Mouse (Mus musculus) intestine, postnatal 0 days (tissue): Measurements from ENCODE around the gene Car14. TPM values are rescaled to one million over a fixed set of nuclear protein-coding genes. Genes with fewer than 3 reads are reported as not detected.

Source experiments
- ATAC-seq: fragments of 200-750 bp; cut with Nextera tagmentation; 2 replicates; pipeline ENCODE4 v1.8.0; 2017; ENCODE audit warnings: mild to moderate bottlenecking, moderate TSS enrichment, moderate library complexity
- H3K27ac ChIP-seq: fragments of 300-500 bp; sonication (generic); 2 replicates; pipeline ENCODE4 v1.5.1; 2014; ENCODE audit warnings: mild to moderate bottlenecking, low read depth, low read length, moderate library complexity
- H3K27me3 ChIP-seq: fragments of 300-500 bp; sonication (generic); replicated peaks from 2 replicates; pipeline ENCODE4 v1.6.1; 2014; ENCODE audit warnings: low read length, mixed read lengths; ENCODE audit not compliant: control insufficient read depth, insufficient read depth
- H3K36me3 ChIP-seq: fragments of 300-500 bp; sonication (generic); 2 replicates; pipeline ENCODE4 v1.6.1; 2014; ENCODE audit warnings: mild to moderate bottlenecking, moderate library complexity; ENCODE audit not compliant: control insufficient read depth, insufficient read depth
- H3K4me1 ChIP-seq: fragments of 300-500 bp; sonication (generic); replicated peaks from 2 replicates; pipeline ENCODE4 v1.6.1; 2014; ENCODE audit warnings: antibody characterized with exemption, low read length, mixed read lengths; ENCODE audit not compliant: control insufficient read depth, insufficient read depth
- H3K4me2 ChIP-seq: fragments of 300-500 bp; sonication (generic); replicated peaks from 2 replicates; pipeline ENCODE4 v1.6.1; 2014; ENCODE audit warnings: low read depth, mild to moderate bottlenecking, moderate library complexity
- H3K4me3 ChIP-seq: fragments of 300-500 bp; sonication (generic); 2 replicates; pipeline ENCODE4 v1.5.1; 2014; ENCODE audit warnings: low read depth, low read length
- H3K9ac ChIP-seq: fragments of 300-500 bp; sonication (generic); 2 replicates; pipeline ENCODE4 v1.6.1; 2014; ENCODE audit warnings: mild to moderate bottlenecking, low read depth, low read length
- H3K9me3 ChIP-seq: fragments of 300-500 bp; sonication (generic); 2 replicates; pipeline ENCODE4 v1.6.1; 2016; ENCODE audit warnings: mixed run types; ENCODE audit not compliant: control insufficient read depth
- CTCF ChIP-seq: sonication (generic); IDR thresholded peaks from 2 replicates; pipeline ENCODE4 v1.5.1; 2016; ENCODE audit warnings: low read depth, mild to moderate bottlenecking, control low read depth, antibody characterized with exemption, moderate library complexity
- WGBS: fragments of 180-500 bp; shearing (Covaris S2); extraction: QIAGEN DNeasy Blood & Tissue Kit; methylation state at CpG from one replicate; pipeline ENCODE4 v1.1.7; 2014; 5-methylcytosine and 5-hydroxymethylcytosine counted together
- polyA plus RNA-seq: library from polyadenylated mRNA; unstranded; fragments of >200 nt; fragmentation: Nextera tagmentation; extraction: Ambion mirVana; gene quantifications from 2 replicates; pipeline ENCODE4 v1.2.1, GENCODE M21; 2015

The Car14 gene
- polyA plus RNA-seq, 1 experiment from 2014 or later = 0.90 TPM

DNA sequence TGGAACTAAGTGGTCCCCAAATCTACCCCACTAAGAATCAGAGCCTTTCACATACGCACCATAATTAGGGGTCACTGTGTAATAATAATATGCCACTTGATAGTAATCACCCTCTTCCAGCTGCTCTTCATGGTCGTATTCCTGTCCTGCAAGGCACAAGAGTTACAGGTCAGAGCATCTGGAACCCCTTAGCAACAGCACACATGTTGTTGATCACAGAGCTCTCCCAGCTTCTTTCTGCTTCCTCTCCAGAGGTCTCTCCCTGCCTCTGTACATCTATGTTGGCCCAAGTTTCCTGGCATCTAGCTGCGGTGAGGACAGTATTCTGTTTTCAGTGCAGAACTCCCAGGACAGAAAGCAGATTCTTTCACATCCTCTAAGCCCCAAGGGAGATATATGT is 14.8 kb downstream of the Car14 start:
- Histone ChIP-seq H3K27ac (no peak overlapping the region), H3K9ac (no peak overlapping the region), H3K4me2 (no peak overlapping the region), H3K9me3 (no peaks in the 10 kb centered on the region), H3K36me3 (no peaks in the 10 kb centered on the region; the same call in 1 of the 2 replicates), H3K4me3 (no peak overlapping the region), H3K27me3 (no peaks in the 10 kb centered on the region), H3K4me1 (0 out of 2 replicates have a peak, but pooled peaks cover 3% of the 10 kb centered on the region)
- WGBS = 87% methylated on average over 3 of the region's 3 CpGs
- TF ChIP-seq CTCF = no peak
- no peak for ATAC-seq

DNA sequence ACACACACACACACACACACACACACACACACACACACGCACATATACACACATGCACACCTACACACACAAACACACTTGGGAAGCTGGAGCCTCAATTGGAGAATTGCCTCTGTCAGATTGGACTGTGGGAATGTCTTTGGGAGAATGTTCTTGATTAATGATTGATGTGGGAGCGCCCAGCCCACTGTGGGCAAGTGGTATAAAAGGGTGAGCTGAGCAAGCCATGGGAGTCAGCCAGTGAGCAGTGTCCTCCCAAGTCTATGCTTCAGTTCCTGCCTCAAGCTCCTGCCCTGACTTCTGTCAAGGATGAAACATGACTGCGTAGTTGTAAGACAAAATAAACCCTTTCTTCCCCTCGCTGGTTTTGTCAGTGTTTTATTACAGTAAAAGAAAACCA is 16.9 kb downstream of the Car14 start:
- ATAC-seq = 0 out of 2 replicates have a peak, but pooled peaks have one; percentile 10
- H3K4me1 ChIP-seq = no peaks in the 10 kb centered on the region

DNA sequence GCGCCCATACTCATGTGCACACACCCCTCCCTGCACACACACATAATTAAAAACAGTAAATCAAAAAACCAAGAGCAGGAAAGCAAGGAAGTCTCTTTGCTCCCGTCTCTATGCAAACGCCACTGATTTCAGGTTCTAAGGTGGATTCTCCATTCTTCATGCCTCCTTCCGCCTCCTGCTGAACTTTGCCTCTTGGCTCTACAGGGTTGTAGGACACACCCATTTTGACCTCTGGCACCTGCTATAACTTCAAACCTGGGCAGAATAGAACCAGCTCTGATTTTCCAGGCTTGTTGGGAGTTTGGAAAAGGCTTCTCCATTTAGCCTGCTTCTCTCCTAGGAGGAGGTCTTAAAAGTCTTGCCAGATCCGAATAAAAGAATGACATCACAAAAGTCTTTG is 20.1 kb downstream of the Car14 start:
- peak overlapping the region; percentile 41; the same call in 1 of the 2 replicates for H3K4me2 ChIP-seq
- WGBS = 45% methylated on average over 5 of the region's 5 CpGs

More for the DNA sequence above, 16.9 kb downstream of the Car14 start:
- Histone ChIP-seq H3K36me3 (no peaks in the 10 kb centered on the region; the same call in 1 of the 2 replicates), H3K9me3 (no peaks in the 10 kb centered on the region), H3K4me3 (no peak overlapping the region), H3K9ac (no peak overlapping the region), H3K27ac (no peak overlapping the region), H3K4me2 (no peak overlapping the region), H3K27me3 (no peaks in the 10 kb centered on the region)
- TF ChIP-seq CTCF = no peak
- 57% methylated on average over 4 of the region's 4 CpGs for WGBS

DNA sequence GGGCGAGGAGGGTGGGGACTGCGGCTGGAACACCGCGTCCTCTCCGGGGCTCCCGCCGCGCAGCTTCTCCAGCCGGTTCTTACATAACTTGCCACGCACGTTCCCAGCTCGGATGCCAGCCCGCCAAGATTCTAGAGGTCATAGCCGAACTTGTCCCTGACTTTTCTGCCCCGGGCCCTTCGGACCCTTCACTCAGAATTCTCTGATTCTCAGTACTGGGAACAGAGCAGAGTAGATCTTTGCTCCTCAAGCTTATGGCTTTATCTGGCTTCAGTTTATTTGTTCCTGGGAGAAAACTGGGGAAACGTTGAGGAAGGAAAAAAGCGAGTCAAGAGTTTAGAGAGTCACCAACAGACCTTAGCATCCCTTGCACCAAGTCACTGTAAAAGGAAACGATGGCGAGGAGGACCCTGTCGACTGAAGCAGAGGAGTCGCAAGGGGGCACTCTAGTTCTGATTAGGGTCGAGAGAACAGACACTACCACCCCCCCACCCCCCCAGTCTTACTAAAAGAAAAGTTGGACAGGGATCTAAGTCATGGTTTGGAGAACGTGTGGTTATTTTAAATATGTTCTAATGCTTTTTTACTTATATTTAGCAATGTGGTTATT is 21.6 kb downstream of the Car14 start:
- Histone ChIP-seq H3K27ac (peak overlapping the region; percentile 6; the same call in 1 of the 2 replicates), H3K4me1 (no peaks in the 10 kb centered on the region), H3K4me3 (peak overlapping the region; percentile 39), H3K36me3 (no peaks in the 10 kb centered on the region; the same call in 1 of the 2 replicates), H3K27me3 (no peaks in the 10 kb centered on the region), H3K4me2 (peak overlapping the region; percentile 94), H3K9me3 (no peaks in the 10 kb centered on the region), H3K9ac (peak overlapping the region; percentile 23; the same call in 1 of the 2 replicates)
- ATAC-seq = no peak
- TF ChIP-seq CTCF = peak; percentile 70
- 2% methylated on average over 24 of the region's 24 CpGs for WGBS

More for the DNA sequence above, 20.1 kb downstream of the Car14 start:
- Histone ChIP-seq H3K27ac (peak overlapping the region; percentile 90), H3K27me3 (no peaks in the 10 kb centered on the region), H3K4me1 (no peaks in the 10 kb centered on the region), H3K9me3 (no peaks in the 10 kb centered on the region), H3K4me3 (no peak overlapping the region), H3K9ac (no peak overlapping the region), H3K36me3 (no peaks in the 10 kb centered on the region; the same call in 1 of the 2 replicates)
- TF ChIP-seq CTCF = no peak
- peak; percentile 46 for ATAC-seq

DNA sequence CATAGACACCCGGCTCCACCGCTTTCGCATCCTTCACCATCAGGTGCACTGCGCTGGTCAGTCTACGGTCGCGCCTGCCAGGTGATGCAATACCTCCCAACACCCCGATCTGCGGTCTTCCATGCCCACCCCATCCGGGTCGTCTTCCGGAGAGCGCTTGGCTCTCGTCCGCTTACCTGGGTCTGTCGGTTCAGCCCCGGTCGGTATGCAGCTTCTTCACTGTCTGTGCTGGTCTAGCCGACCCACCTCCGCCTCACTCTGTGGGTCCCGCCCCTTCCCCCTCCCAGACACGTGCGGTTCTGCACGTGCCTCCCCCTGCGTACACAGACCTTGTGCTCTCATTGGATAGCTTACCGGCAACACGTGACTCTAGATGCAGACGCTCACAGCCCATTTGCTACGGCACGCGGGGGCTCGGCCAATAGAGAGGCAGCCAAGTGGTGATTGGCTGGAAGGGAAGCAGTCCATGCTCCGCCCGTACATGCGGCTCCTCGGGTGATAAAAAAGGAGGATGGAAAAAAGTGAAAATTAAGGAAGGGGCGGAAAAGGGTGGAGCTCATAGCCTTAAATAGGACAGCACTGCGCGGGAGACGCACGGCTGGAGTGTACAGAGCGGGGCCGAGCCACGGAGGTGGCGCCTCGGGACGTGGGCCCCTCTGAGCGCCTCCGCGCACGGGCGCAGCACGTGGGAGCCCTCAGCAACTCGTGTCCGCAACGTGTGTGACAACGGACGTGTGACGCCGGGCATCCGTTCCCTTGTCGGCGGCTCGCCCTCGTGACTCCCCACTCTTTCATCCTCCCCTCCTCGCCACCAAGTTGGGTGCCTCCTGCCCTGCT is 22.3 kb downstream of the Car14 start, which contains the start of gene Ciart:
Gene Ciart (minus strand): TSS at position 273 of the 837 bp plus-strand sequence.
- no peaks in the 10 kb centered on the region for H3K9me3 ChIP-seq
- H3K4me3 ChIP-seq = peak within 1 kb of the TSS; percentile 39
- TF ChIP-seq CTCF = no peak
- ATAC-seq = peak; percentile 94
- H3K4me1 ChIP-seq = no peaks in the 10 kb centered on the region
- H3K9ac ChIP-seq = peak within 1 kb of the TSS; percentile 48
- H3K36me3 ChIP-seq = no peaks in the 10 kb centered on the region; the same call in 1 of the 2 replicates
- H3K27ac ChIP-seq = peak within 1 kb of the TSS; percentile 8; the same call in 1 of the 2 replicates
- no peaks in the 10 kb centered on the region for H3K27me3 ChIP-seq
- peak within 1 kb of the TSS; percentile 94 for H3K4me2 ChIP-seq
- under 1% methylated on average over 63 of the region's 66 CpGs for WGBS

DNA sequence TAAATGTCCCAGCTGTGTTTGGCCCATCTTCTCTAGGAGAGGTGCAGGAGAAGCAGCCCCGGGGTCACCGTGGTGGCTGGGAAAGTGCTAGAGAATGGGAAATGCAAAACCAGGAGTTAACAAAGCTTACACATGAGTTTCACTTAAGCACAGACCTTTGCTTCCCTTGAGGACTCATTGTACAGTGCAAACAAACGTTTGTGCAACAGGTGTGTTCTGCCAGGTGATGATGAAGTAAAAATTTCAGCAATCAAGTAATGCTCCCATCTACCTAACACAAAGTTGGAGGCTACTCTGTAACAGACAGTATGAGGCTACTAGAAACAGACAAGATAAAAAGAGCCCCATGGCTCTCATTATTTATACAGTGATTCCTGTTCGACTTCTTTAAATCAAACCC is 25.4 kb downstream of the Car14 start:
- no peaks in the 10 kb centered on the region for H3K9me3 ChIP-seq
- no peaks in the 10 kb centered on the region for H3K36me3 ChIP-seq
- no peak for TF ChIP-seq CTCF
- ATAC-seq = no peak
- H3K4me1 ChIP-seq = no peaks in the 10 kb centered on the region
- H3K4me3 ChIP-seq = no peak overlapping the region
- 84% methylated on average over 4 of the region's 4 CpGs for WGBS
- H3K4me2 ChIP-seq = no peak overlapping the region
- H3K27ac ChIP-seq = no peak overlapping the region
- no peaks in the 10 kb centered on the region for H3K27me3 ChIP-seq
- H3K9ac ChIP-seq = no peak overlapping the region
